Comparison of ENCODE assay signal across 9 mouse cellular contexts in genomic region chr16:35734038-35734437, GRCm38 (mm10). TPM values are rescaled to one million over a fixed set of nuclear protein-coding genes. Genes with fewer than 3 reads are reported as not detected.
A peak's percentile ranks its signal among the peaks of the same experiment; 100 is the strongest.
DNase-seq lines count a peak whose midpoint lies in the region; ATAC-seq lines count a peak whose summit lies in the region.
"Had no signal": no experiment of that assay in that cellular context is flagged by ENCODE, and none has a peak within 500 bp of the region (broad histone marks: within the 10 kb centered on the region; RNA-seq: fewer than 3 reads in every experiment).

No protein-coding gene starts in this region.

- H3K4me1 ChIP-seq in forebrain, embryonic 11.5 days (replicated peaks; ENCODE audit: control insufficient read depth, insufficient read depth, low read length), result 0 out of 2 replicates have a peak, but pooled peaks cover 2% of the 10 kb centered on the region
- H3K4me1 ChIP-seq in forebrain, embryonic 15.5 days, result peaks cover 12% of the 10 kb centered on the region

- no peak overlapping the region for H3K4me3 ChIP-seq in forebrain, embryonic 11.5 days (ENCODE audit: low read depth, low read length)
- no peak overlapping the region for H3K4me3 ChIP-seq in forebrain, embryonic 15.5 days
- H3K4me3 ChIP-seq: limb, embryonic 12.5 days had no signal

- H3K36me3 ChIP-seq in forebrain, embryonic 11.5 days (ENCODE audit: control insufficient read depth, insufficient read depth, low read length), result no peaks in the 10 kb centered on the region
- H3K36me3 ChIP-seq in forebrain, embryonic 15.5 days, result 0 out of 2 replicates have a peak, but pooled peaks cover 3% of the 10 kb centered on the region

- H3K27ac ChIP-seq in forebrain, embryonic 11.5 days (ENCODE audit: low read depth, low read length), result no peak overlapping the region
- H3K27ac ChIP-seq in forebrain, embryonic 15.5 days (replicated peaks), result no peak overlapping the region
- H3K27ac ChIP-seq: limb, embryonic 12.5 days had no signal

- no peaks in the 10 kb centered on the region for H3K27me3 ChIP-seq in forebrain, embryonic 11.5 days (ENCODE audit: control insufficient read depth, insufficient read depth, low read length)
- no peaks in the 10 kb centered on the region for H3K27me3 ChIP-seq in forebrain, embryonic 15.5 days
- H3K27me3 ChIP-seq: limb, embryonic 12.5 days had no signal

- peak; percentile 83 for DNase-seq in forebrain, embryonic 11.5 days (ENCODE audit: low spot score)
- peak; percentile 83 for DNase-seq in R1 (ENCODE audit: low read depth, low spot score)
- peak; percentile 63 for DNase-seq in cerebellum, adult 9-10 months
- peak; percentile 60 for DNase-seq in kidney, postnatal 14 days
- peak; percentile 81 for DNase-seq in lung, postnatal 14 days
- peak; percentile 71 for DNase-seq in spleen, adult 12 weeks (ENCODE audit: low spot score)

- no peak overlapping the region for H3K4me2 ChIP-seq in forebrain, embryonic 11.5 days (ENCODE audit: low read depth, low read length, severe bottlenecking)
- no peak overlapping the region for H3K4me2 ChIP-seq in forebrain, embryonic 15.5 days (replicated peaks)
- H3K4me2 ChIP-seq: limb, embryonic 12.5 days had no signal

- no peak overlapping the region for H3K9ac ChIP-seq in forebrain, embryonic 11.5 days (ENCODE audit: low read length)
- no peak overlapping the region for H3K9ac ChIP-seq in forebrain, embryonic 15.5 days (replicated peaks)
- H3K9ac ChIP-seq: limb, embryonic 12.5 days had no signal

- WGBS in forebrain, embryonic 11.5 days, result 12% methylated on average over 6 of the region's 6 CpGs
- WGBS in forebrain, embryonic 15.5 days, result 16% methylated on average over 6 of the region's 6 CpGs

- no peaks in the 10 kb centered on the region for H3K9me3 ChIP-seq in forebrain, embryonic 11.5 days (ENCODE audit: control insufficient read depth, low read length)
- H3K9me3 ChIP-seq in forebrain, embryonic 15.5 days, result no peaks in the 10 kb centered on the region
- H3K9me3 ChIP-seq: limb, embryonic 12.5 days had no signal

- 0 out of 2 replicates have a peak, but pooled peaks have one; percentile 56 for ATAC-seq in forebrain, embryonic 11.5 days (replicated peaks; ENCODE audit: low FRiP score)
- ATAC-seq in forebrain, embryonic 15.5 days (replicated peaks), result no peak
- peak; percentile 89 for ATAC-seq in granulocyte monocyte progenitor cell, adult 5-6 weeks (replicated peaks; ENCODE audit: poor library complexity, severe bottlenecking)

RNA-seq across cellular contexts. Expression of gene Dirc2, which starts 35.1 kb away (rescaled TPM):
- 13.9 and 16.2 TPM in 2 replicates for polyA plus RNA-seq in forebrain, embryonic 11.5 days (2014; fragmentation: Nextera tagmentation; extraction: Ambion mirVana)
- polyA plus RNA-seq in forebrain, embryonic 15.5 days (2015; fragmentation: Nextera tagmentation; extraction: Ambion mirVana), result 33.1 and 40.1 TPM in 2 replicates
- 24.9 and 31.7 TPM in 2 replicates for total RNA-seq in granulocyte monocyte progenitor cell, adult 5-6 weeks (2014; fragmentation: Nextera tagmentation)
- total RNA-seq in granulocyte monocyte progenitor cell, adult 5-6 weeks (2017), result 15.8 and 21.1 TPM in 2 replicates

RNA-seq across cellular contexts. Expression of gene Hspbap1, which starts 36.1 kb away (rescaled TPM):
- 24.2 and 25.3 TPM in 2 replicates for polyA plus RNA-seq in forebrain, embryonic 11.5 days (2014; fragmentation: Nextera tagmentation; extraction: Ambion mirVana)
- 22.4 and 23.7 TPM in 2 replicates for polyA plus RNA-seq in forebrain, embryonic 15.5 days (2015; fragmentation: Nextera tagmentation; extraction: Ambion mirVana)
- total RNA-seq in granulocyte monocyte progenitor cell, adult 5-6 weeks (2014; fragmentation: Nextera tagmentation), result 3.0 and 7.8 TPM in 2 replicates
- 5.6 and 7.4 TPM in 2 replicates for total RNA-seq in granulocyte monocyte progenitor cell, adult 5-6 weeks (2017)
